Mouse (Mus musculus) NIH3T3 (cell line): ENCODE data around the gene Nol4l.

ENCODE experiments used
- DNase-seq: peaks from one replicate; pipeline ENCODE4 v3.0.0-alpha.2; 2012; ENCODE audit warnings: low read depth

Nol4l gene

DNA sequence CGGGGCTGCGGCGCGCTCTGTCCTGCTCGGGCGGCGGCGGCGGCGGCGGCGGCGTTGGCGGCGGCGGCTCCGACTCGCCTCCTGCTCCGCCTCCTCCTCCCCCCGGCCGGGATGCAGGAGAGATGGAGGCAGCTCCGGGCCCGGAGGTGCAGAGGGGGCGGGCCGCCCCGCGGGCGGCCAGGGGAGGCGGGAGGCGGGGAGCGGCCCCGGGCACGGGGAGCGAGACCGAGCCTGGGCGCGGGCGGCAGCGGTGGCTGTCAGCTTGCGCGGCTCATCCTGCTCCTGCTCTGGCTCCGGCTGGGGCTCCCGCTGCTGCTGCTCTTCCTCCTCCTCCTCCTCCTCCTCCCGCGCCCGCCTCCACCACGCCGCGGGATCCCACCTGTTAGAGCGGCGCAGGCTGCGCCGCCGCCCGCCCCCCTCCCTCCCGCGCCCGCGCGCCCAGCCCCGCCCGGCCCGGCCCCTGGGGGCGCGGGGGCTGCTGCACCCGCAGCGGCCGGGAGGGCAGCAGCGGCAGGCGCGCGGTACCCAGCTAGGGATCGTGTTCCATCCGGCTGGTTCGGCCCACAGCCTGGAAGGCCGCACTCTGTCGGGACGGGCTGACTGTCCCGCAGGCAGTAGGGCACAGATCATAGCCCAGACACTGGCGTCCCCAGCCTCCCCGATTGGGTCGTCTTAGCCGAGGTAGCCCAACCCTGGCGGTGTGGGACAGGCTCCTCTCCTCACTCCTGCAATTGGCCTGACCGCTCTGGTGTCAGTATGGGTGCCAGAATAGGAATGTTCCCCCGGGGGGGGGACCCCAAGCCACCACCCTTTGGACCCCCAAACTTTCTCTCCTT lies at the start of gene Nol4l:
Gene Nol4l (minus strand): TSS at position 41 of the 836 bp plus-strand sequence.
- DNase-seq: no peak

DNA sequence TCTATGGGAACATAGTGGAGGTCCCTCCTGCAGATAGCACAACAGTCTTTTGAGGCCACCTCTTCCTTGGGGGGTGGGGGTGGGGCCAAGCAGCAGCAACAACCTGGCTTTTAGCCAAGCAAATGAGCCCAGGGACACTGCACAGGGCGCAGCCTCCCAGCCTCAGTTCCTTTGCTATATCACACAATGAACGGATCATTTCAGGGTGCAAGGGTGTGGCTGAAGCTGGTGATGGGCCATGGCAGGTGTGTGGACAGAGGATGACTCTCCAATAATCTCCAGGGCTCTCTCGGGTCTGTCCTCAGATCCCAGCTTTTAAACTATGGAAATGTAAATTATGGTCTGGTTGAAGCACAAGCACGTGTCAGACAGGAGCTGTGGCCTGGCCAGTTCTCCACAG lies 47.4 kb upstream of the Nol4l start:
- no peak for DNase-seq

GRCm38 (mm10) chr2:153576150-153576549 lies 46.4 kb upstream of the Nol4l start:
- no peak for DNase-seq

GRCm38 (mm10) chr2:153575554-153575953 lies 45.8 kb upstream of the Nol4l start:
- no peak for DNase-seq

GRCm38 (mm10) chr2:153573101-153573500 lies 43.3 kb upstream of the Nol4l start:
- DNase-seq: no peak

DNA sequence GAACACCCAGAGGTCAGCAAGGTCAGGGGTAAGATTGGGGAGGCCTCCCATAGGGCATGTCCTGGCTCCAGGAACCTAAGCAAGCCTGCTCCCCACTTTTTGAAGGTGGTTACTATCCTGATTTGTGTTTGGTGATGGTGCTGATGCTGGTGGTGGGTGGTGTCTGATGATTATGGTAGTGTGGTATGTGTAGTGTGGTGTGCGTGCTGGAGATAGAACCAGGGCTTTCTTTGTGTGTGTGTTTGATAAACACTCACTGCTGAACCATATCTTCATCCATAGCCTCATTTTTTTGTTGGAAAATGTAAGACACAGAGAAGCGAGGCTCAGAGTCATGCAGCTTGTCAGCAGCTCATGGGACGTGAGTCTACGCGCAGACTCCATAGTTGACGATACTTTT lies 38.8 kb upstream of the Nol4l start:
- DNase-seq: no peak

GRCm38 (mm10) chr2:153568013-153568412 lies 38.2 kb upstream of the Nol4l start:
- no peak for DNase-seq

DNA sequence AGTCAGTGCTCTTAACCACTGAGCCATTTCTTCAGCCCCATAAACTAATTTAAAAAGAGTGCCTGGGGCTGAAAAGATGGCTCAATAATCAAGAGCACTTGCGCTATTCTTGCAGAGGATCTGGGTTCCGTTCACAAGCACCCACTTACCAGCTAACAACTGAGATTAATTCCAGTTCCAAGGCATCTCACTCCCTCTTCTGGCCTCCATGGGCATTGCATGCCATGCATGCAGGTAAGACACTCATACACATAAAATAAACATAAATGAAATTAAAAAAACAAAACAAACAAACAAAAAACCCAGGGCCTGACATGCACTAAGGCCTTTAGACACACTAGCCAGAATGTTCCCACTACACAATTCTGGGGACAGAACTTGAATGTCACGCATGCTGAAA lies 34.6 kb upstream of the Nol4l start:
- no peak for DNase-seq

GRCm38 (mm10) chr2:153561564-153561963 lies 31.8 kb upstream of the Nol4l start:
- no peak for DNase-seq

DNA sequence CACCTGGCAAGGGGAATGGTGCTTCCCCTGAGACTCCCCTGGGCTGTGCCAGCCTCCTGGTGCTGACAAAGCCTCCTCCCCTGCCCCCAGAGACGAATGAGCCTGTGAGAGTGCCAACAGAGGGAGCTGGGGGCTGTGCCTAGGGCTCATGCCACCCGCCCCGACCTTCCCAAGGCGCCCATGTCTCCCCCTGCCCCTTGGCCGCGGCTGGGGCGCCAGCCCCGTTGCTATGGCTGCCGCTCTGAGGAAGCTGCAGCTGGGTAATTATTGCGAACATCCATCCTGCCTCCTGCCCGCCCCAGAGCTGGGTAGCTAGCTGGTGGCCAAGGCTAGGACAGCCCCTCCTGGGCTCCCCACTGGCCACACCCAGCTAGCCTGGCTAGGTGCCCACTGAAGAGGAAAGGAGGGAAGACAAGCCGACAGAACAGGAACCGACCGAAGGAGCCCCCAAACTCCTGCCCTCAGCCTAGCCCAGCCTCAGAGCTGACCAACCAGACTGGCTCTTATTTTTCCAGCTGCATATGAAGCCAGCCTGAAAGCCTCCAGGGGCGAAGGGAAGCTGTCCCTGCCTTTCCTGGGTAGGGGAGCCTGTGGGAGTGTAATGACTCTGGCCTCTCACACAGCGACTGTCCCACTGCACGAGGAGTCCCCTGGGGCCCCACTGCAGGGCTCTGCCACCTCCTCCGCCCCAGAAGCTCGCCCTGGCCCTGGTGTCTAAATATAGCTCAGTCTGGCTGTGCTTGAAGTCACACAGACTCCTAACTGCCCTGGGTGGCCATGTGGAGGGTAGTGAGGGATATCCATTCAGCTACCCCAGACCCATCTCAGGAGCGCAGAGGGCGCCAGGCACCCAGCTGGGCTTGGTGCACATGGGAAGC lies 31.1 kb upstream of the Nol4l start:
- DNase-seq: no peak

DNA sequence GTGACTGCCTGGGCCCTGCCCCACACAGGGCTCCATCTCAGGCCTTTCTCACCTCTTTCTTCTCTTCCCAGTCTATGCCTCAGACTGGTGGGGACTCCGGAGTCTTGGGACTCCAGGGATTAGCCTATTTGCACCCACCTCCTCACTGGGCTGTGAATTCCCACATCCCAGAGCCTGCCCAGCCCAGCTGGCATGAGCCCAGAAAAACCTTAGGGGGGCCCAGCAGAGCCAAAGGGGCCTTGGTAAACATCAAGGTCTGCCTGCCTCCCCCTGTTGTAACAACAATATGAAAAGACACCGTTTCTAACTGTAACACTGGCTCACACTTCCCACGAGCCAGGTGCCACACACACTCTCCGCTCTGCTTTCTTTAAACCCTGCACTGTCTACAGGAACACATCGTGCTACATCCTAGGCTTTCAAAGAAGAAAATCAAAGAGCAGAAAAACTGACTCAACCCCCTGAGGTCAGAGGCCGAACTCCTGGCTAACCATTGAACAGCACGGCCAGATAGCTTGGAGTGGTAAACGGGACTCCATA lies 29.9 kb upstream of the Nol4l start:
- DNase-seq: no peak

- no peak for DNase-seq
These were observed 28.7 kb upstream of the Nol4l start for GRCm38 (mm10) chr2:153558464-153558863.

GRCm38 (mm10) chr2:153557259-153557658 lies 27.5 kb upstream of the Nol4l start:
- no peak for DNase-seq

DNA sequence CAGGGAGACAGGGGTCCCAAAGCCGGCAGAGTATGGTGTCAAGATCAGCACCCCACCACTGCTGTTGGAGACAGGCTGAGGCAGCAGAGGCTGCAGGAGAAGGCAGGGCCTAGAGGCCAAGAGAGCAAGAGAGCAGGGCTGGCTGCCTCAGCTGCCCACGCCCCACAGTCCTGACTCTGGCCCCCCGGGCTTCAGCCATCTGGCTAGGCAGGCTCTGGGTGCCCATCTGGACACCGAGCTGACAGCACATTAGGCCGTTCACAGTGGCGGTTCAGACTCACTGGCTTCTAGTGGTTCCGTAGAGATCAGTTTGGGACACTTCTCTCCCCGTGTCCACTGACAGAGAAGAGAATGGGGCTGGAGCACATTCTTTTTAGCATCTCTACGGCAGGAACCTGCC lies 26.4 kb upstream of the Nol4l start:
- DNase-seq: no peak

GRCm38 (mm10) chr2:153554543-153554942 lies 24.8 kb upstream of the Nol4l start:
- DNase-seq: no peak

- no peak for DNase-seq
These were observed 19.7 kb upstream of the Nol4l start for GRCm38 (mm10) chr2:153549486-153549885.

- no peak for DNase-seq
These were observed 18.6 kb upstream of the Nol4l start for GRCm38 (mm10) chr2:153548221-153548923.

GRCm38 (mm10) chr2:153547633-153548032 lies 17.9 kb upstream of the Nol4l start:
- no peak for DNase-seq

GRCm38 (mm10) chr2:153546972-153547371 lies 17.2 kb upstream of the Nol4l start:
- no peak for DNase-seq

DNA sequence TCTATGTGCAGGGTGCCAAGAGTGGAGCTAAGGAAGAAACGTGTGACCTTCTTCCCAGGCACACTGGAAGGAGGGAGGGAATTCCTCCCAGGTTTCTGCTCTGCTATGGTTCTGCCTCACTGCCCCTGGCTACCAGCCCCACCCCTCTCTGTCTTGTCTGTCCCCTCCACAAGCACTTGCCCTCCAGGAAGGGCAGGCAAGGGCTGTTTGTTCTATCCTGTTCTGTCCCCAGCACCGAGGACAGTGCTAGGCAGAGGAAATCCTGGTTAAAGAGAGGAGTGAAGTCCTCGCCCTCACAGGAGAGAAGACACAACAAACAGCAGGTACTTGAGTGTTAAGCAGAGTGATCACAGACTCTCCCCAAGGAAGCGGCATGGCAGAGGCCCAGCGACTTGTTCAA lies 16.7 kb upstream of the Nol4l start:
- DNase-seq: no peak

GRCm38 (mm10) chr2:153544771-153545170 lies 15.0 kb upstream of the Nol4l start:
- DNase-seq: no peak
